Mouse (Mus musculus) MEL (cell line): ENCODE measurements around the gene Rp9.
A peak's percentile ranks its signal among the peaks of the same experiment; 100 is the strongest.

Experiments used
- E2F4 ChIP-seq: IDR thresholded peaks from 2 replicates; pipeline ENCODE4 v1.6.1; 2011; ENCODE audit warnings: low read depth, low read length, improper control_type of control experiment, borderline replicate concordance
- MAFK ChIP-seq: IDR thresholded peaks from 2 replicates; pipeline ENCODE4 v1.6.1; 2011; ENCODE audit warnings: low read depth, mild to moderate bottlenecking, low read length, improper control_type of control experiment, borderline replicate concordance
- ZMIZ1 ChIP-seq: IDR thresholded peaks from 2 replicates; pipeline ENCODE4 v1.6.1; 2012; ENCODE audit warnings: low read depth, mild to moderate bottlenecking, inconsistent platforms, low read length, improper control_type of control experiment, moderate library complexity

- TF ChIP-seq ZMIZ1 (no peak), E2F4 (peak; percentile 94; the same call in 1 of the 2 replicates), MAFK (no peak)
Measured at GRCm38 (mm10) chr9:22411002-22411857, 58.3 kb downstream of the Rp9 start, which contains the start of gene 9530077C05Rik.
